Mouse (Mus musculus) embryonic fibroblast, embryonic 13.5 days (primary cell): ENCODE measurements around the gene Tbc1d8b.

Experiments used
- CTCF ChIP-seq: IDR thresholded peaks from 2 replicates; pipeline ENCODE4 v1.5.1; 2011; ENCODE audit warnings: mild to moderate bottlenecking, control low read depth, low read length, moderate library complexity, borderline replicate concordance; ENCODE audit not compliant: insufficient read depth
- POLR2A ChIP-seq: IDR thresholded peaks from 2 replicates; pipeline ENCODE4 v1.6.1; 2011; ENCODE audit warnings: low read depth, mild to moderate bottlenecking, control low read depth, low read length, moderate library complexity

- TF ChIP-seq CTCF (no peak), POLR2A (no peak)
These were observed 31.5 kb upstream of the Tbc1d8b start for GRCm38 (mm10) chrX:139653292-139653691.
